ENCODE assay signal across 15 mouse cellular contexts in the genomic region with DNA sequence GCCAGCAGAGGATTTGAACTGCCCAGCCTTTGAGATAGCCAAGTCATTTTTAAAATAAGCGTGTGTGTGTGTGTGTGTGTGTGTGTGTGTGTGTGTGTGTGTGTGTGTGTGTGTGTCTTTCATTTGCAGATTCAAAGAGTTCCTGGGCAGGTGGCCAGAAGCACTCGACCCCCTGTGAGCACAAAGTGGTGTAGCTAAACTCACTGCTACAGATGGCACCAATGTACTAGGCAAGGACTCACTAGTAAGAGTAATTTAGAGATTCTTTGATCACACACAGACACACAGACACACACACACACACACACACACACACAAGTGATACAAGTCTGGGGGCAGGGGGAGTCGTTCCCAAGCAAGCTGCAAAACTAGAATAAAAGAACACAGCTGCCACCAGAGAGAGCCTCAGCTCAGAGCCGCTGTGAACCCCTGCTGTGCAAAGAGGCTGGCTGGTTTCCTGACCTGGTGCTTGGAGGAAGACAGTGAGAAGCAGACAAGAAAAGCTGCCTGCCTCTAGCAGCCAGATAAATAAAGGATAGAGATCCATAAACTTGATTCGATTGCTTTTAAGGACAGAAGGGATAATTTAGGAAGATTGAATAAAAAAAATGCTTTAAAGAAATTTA. TPM values are rescaled to one million over a fixed set of nuclear protein-coding genes. Genes with fewer than 3 reads are reported as not detected.
DNase-seq lines count a peak whose midpoint lies in the region; ATAC-seq and TF ChIP-seq lines count a peak whose summit lies in the region.
"Had no signal": no experiment of that assay in that cellular context is flagged by ENCODE, and none has a peak within 500 bp of the region (broad histone marks: within the 10 kb centered on the region; RNA-seq: fewer than 3 reads in every experiment).

No protein-coding gene starts in this region.

- peak; percentile 55 for DNase-seq in heart, adult 11 months
- DNase-seq in heart, embryonic 10.5 days (ENCODE audit: low spot score), result no peak
- peak; percentile 88 for DNase-seq in R1 (ENCODE audit: low read depth, low spot score)
- DNase-seq in hindbrain, postnatal 0 days (ENCODE audit: low spot score), result peak; percentile 80
- no peak for DNase-seq in left cerebral cortex, adult 2 months (ENCODE audit: extremely low spot score in 1 of 2, low spot score in 2 of 2)
- DNase-seq: cerebellum, adult 11-12 months; gastrocnemius, postnatal 36 days; kidney, postnatal 10 days; thymus, adult 2 months had no signal

- no peak overlapping the region for H3K9ac ChIP-seq in midbrain, embryonic 13.5 days (replicated peaks)
- H3K9ac ChIP-seq in midbrain, embryonic 16.5 days (ENCODE audit: low read depth, low read length), result no peak overlapping the region
- H3K9ac ChIP-seq in hindbrain, postnatal 0 days (replicated peaks; ENCODE audit: low read length), result no peak overlapping the region
- H3K9ac ChIP-seq: embryonic facial prominence, embryonic 12.5 days; intestine, embryonic 15.5 days had no signal

- H3K27ac ChIP-seq in heart, embryonic 10.5 days, result no peak overlapping the region
- H3K27ac ChIP-seq in midbrain, embryonic 13.5 days, result no peak overlapping the region
- H3K27ac ChIP-seq in midbrain, embryonic 16.5 days (ENCODE audit: low read length), result no peak overlapping the region
- no peak overlapping the region for H3K27ac ChIP-seq in hindbrain, postnatal 0 days
- no peak overlapping the region for H3K27ac ChIP-seq in left cerebral cortex, adult 2 months
- H3K27ac ChIP-seq: embryonic facial prominence, embryonic 12.5 days; intestine, embryonic 15.5 days had no signal

- no peak overlapping the region for H3K4me3 ChIP-seq in heart, embryonic 10.5 days
- H3K4me3 ChIP-seq in midbrain, embryonic 13.5 days (replicated peaks), result no peak overlapping the region
- H3K4me3 ChIP-seq in midbrain, embryonic 16.5 days (ENCODE audit: low read depth, low read length), result no peak overlapping the region
- H3K4me3 ChIP-seq in hindbrain, postnatal 0 days (ENCODE audit: low read length), result no peak overlapping the region
- H3K4me3 ChIP-seq in left cerebral cortex, adult 2 months, result no peak overlapping the region
- H3K4me3 ChIP-seq: embryonic facial prominence, embryonic 12.5 days; intestine, embryonic 15.5 days; myocyte had no signal

- 30% methylated on average over 5 of the region's 5 CpGs for WGBS in heart, embryonic 10.5 days
- WGBS in midbrain, embryonic 13.5 days, result 37% methylated on average over 5 of the region's 5 CpGs
- 10% methylated on average over 5 of the region's 5 CpGs for WGBS in midbrain, embryonic 16.5 days
- WGBS in hindbrain, postnatal 0 days, result 15% methylated on average over 5 of the region's 5 CpGs

- peak; percentile 30; the same call in 1 of the 2 replicates for ATAC-seq in midbrain, embryonic 13.5 days
- no peak for ATAC-seq in midbrain, embryonic 16.5 days
- ATAC-seq in hindbrain, postnatal 0 days, result peak; percentile 55; the same call in 1 of the 2 replicates
- no peak for ATAC-seq in CD4-positive, CD25-positive, alpha-beta regulatory T cell, adult 4 months
- ATAC-seq: intestine, embryonic 15.5 days had no signal

- H3K4me1 ChIP-seq in heart, embryonic 10.5 days, result no peaks in the 10 kb centered on the region
- H3K4me1 ChIP-seq in midbrain, embryonic 13.5 days (replicated peaks), result no peaks in the 10 kb centered on the region
- H3K4me1 ChIP-seq in midbrain, embryonic 16.5 days (ENCODE audit: control insufficient read depth, insufficient read depth, low read length), result no peaks in the 10 kb centered on the region
- no peaks in the 10 kb centered on the region for H3K4me1 ChIP-seq in hindbrain, postnatal 0 days (ENCODE audit: insufficient read depth, low read length)
- H3K4me1 ChIP-seq: embryonic facial prominence, embryonic 12.5 days; intestine, embryonic 15.5 days had no signal

- intact Hi-C loops in left cerebral cortex, adult 2 months (cut with DNase I), result no loop called here

- H3K9me3 ChIP-seq in heart, embryonic 10.5 days, result no peaks in the 10 kb centered on the region
- H3K9me3 ChIP-seq in midbrain, embryonic 13.5 days, result no peaks in the 10 kb centered on the region
- H3K9me3 ChIP-seq in midbrain, embryonic 16.5 days (replicated peaks; ENCODE audit: control insufficient read depth, low read length, poor library complexity, severe bottlenecking), result no peaks in the 10 kb centered on the region
- no peaks in the 10 kb centered on the region for H3K9me3 ChIP-seq in hindbrain, postnatal 0 days (ENCODE audit: low read length)
- H3K9me3 ChIP-seq: embryonic facial prominence, embryonic 12.5 days; intestine, embryonic 15.5 days had no signal

- no peaks in the 10 kb centered on the region for H3K36me3 ChIP-seq in heart, embryonic 10.5 days
- H3K36me3 ChIP-seq in midbrain, embryonic 13.5 days, result no peaks in the 10 kb centered on the region
- no peaks in the 10 kb centered on the region for H3K36me3 ChIP-seq in midbrain, embryonic 16.5 days (ENCODE audit: control insufficient read depth, insufficient read depth, low read length)
- H3K36me3 ChIP-seq in hindbrain, postnatal 0 days (ENCODE audit: insufficient read depth, low read length), result no peaks in the 10 kb centered on the region
- H3K36me3 ChIP-seq: embryonic facial prominence, embryonic 12.5 days; intestine, embryonic 15.5 days had no signal

- no peaks in the 10 kb centered on the region for H3K27me3 ChIP-seq in heart, embryonic 10.5 days (ENCODE audit: insufficient read depth, poor library complexity, severe bottlenecking)
- no peaks in the 10 kb centered on the region for H3K27me3 ChIP-seq in midbrain, embryonic 13.5 days
- H3K27me3 ChIP-seq in midbrain, embryonic 16.5 days (ENCODE audit: control insufficient read depth, insufficient read depth, low read depth, low read length), result no peaks in the 10 kb centered on the region
- no peaks in the 10 kb centered on the region for H3K27me3 ChIP-seq in hindbrain, postnatal 0 days (ENCODE audit: insufficient read depth, low read length)
- H3K27me3 ChIP-seq: embryonic facial prominence, embryonic 12.5 days; intestine, embryonic 15.5 days had no signal

- TF ChIP-seq CTCF in hindbrain, postnatal 0 days (IDR thresholded peaks at IDR 0.05; ENCODE audit: low read depth), result 0 out of 2 replicates have a peak, but pooled peaks have one; percentile 6
- no peak for TF ChIP-seq CTCF in left cerebral cortex, adult 2 months (IDR thresholded peaks at IDR 0.05)

- H3K4me2 ChIP-seq in midbrain, embryonic 13.5 days (replicated peaks), result no peak overlapping the region
- H3K4me2 ChIP-seq in midbrain, embryonic 16.5 days (ENCODE audit: low read length), result no peak overlapping the region
- no peak overlapping the region for H3K4me2 ChIP-seq in hindbrain, postnatal 0 days (ENCODE audit: low read depth, low read length)
- H3K4me2 ChIP-seq: embryonic facial prominence, embryonic 12.5 days; intestine, embryonic 15.5 days had no signal

RNA-seq across cellular contexts. Expression of gene Plekhh2, which starts 19.3 kb away (rescaled TPM):
- polyA plus RNA-seq in heart, embryonic 10.5 days (2016; fragmentation: Nextera tagmentation; extraction: Ambion mirVana), result 3.6 and 3.9 TPM in 2 replicates
- 1.6 and 1.7 TPM in 2 replicates for polyA plus RNA-seq in midbrain, embryonic 13.5 days (2015; fragmentation: Nextera tagmentation; extraction: Ambion mirVana)
- 1.9 and 2.3 TPM in 2 replicates for polyA plus RNA-seq in midbrain, embryonic 16.5 days (2015; fragmentation: Nextera tagmentation; extraction: Ambion mirVana)
- total RNA-seq in hindbrain, postnatal 0 days (2014; rRNA removed), result 2.6 and 3.7 TPM in 2 replicates
- polyA plus RNA-seq in hindbrain, postnatal 0 days (2015; fragmentation: Nextera tagmentation; extraction: Ambion mirVana), result 1.3 and 1.6 TPM in 2 replicates
- not detected for polyA plus RNA-seq in CD4-positive, CD25-positive, alpha-beta regulatory T cell, adult 4 months (2017; shearing (Covaris generic))
- total RNA-seq in left cerebral cortex, adult 2 months (2021), result 1 to 10 TPM; 7.3 to 7.9 TPM

RNA-seq across cellular contexts. Expression of gene Thada, which starts 26.4 kb away (rescaled TPM):
- polyA plus RNA-seq in heart, embryonic 10.5 days (2016; fragmentation: Nextera tagmentation; extraction: Ambion mirVana), result 8.2 and 9.2 TPM in 2 replicates
- 6.8 and 7.6 TPM in 2 replicates for polyA plus RNA-seq in midbrain, embryonic 13.5 days (2015; fragmentation: Nextera tagmentation; extraction: Ambion mirVana)
- 6.5 and 7.3 TPM in 2 replicates for polyA plus RNA-seq in midbrain, embryonic 16.5 days (2015; fragmentation: Nextera tagmentation; extraction: Ambion mirVana)
- 11.4 and 15.7 TPM in 2 replicates for total RNA-seq in hindbrain, postnatal 0 days (2014; rRNA removed)
- polyA plus RNA-seq in hindbrain, postnatal 0 days (2015; fragmentation: Nextera tagmentation; extraction: Ambion mirVana), result 3.2 and 3.3 TPM in 2 replicates
- polyA plus RNA-seq in CD4-positive, CD25-positive, alpha-beta regulatory T cell, adult 4 months (2017; shearing (Covaris generic)), result 100 to 1,000 TPM in 1 of 2 experiments, 10 to 100 TPM in 1; 83.1 to 129 TPM
- total RNA-seq in left cerebral cortex, adult 2 months (2021), result 10 to 100 TPM; 13.8 to 15.9 TPM

Comparison
In these comparisons a context has a peak if more than half of its experiments do, and no peak if none do; other contexts are left out.
1. DNase-seq: peak in heart, adult 11 months (single experiment), R1 (single experiment) and hindbrain, postnatal 0 days (single experiment); none in heart, embryonic 10.5 days (single experiment) and left cerebral cortex, adult 2 months (0 of 2).
2. ATAC-seq: peak in midbrain, embryonic 13.5 days (single experiment) and hindbrain, postnatal 0 days (single experiment); none in midbrain, embryonic 16.5 days (single experiment) and CD4-positive, CD25-positive, alpha-beta regulatory T cell, adult 4 months (single experiment).